Mouse (Mus musculus) intestine, postnatal 0 days (tissue): ENCODE results near the gene Pcgf2. TPM values are rescaled to one million over a fixed set of nuclear protein-coding genes. Genes with fewer than 3 reads are reported as not detected.

Experiments used
- ATAC-seq: fragments of 200-750 bp; cut with Nextera tagmentation; 2 replicates; pipeline ENCODE4 v1.8.0; 2017; ENCODE audit warnings: mild to moderate bottlenecking, moderate TSS enrichment, moderate library complexity
- H3K27ac ChIP-seq: fragments of 300-500 bp; sonication (generic); 2 replicates; pipeline ENCODE4 v1.5.1; 2014; ENCODE audit warnings: mild to moderate bottlenecking, low read depth, low read length, moderate library complexity
- H3K27me3 ChIP-seq: fragments of 300-500 bp; sonication (generic); replicated peaks from 2 replicates; pipeline ENCODE4 v1.6.1; 2014; ENCODE audit warnings: low read length, mixed read lengths; ENCODE audit not compliant: control insufficient read depth, insufficient read depth
- H3K36me3 ChIP-seq: fragments of 300-500 bp; sonication (generic); 2 replicates; pipeline ENCODE4 v1.6.1; 2014; ENCODE audit warnings: mild to moderate bottlenecking, moderate library complexity; ENCODE audit not compliant: control insufficient read depth, insufficient read depth
- H3K4me1 ChIP-seq: fragments of 300-500 bp; sonication (generic); replicated peaks from 2 replicates; pipeline ENCODE4 v1.6.1; 2014; ENCODE audit warnings: antibody characterized with exemption, low read length, mixed read lengths; ENCODE audit not compliant: control insufficient read depth, insufficient read depth
- H3K4me2 ChIP-seq: fragments of 300-500 bp; sonication (generic); replicated peaks from 2 replicates; pipeline ENCODE4 v1.6.1; 2014; ENCODE audit warnings: low read depth, mild to moderate bottlenecking, moderate library complexity
- H3K4me3 ChIP-seq: fragments of 300-500 bp; sonication (generic); 2 replicates; pipeline ENCODE4 v1.5.1; 2014; ENCODE audit warnings: low read depth, low read length
- H3K9ac ChIP-seq: fragments of 300-500 bp; sonication (generic); 2 replicates; pipeline ENCODE4 v1.6.1; 2014; ENCODE audit warnings: mild to moderate bottlenecking, low read depth, low read length
- H3K9me3 ChIP-seq: fragments of 300-500 bp; sonication (generic); 2 replicates; pipeline ENCODE4 v1.6.1; 2016; ENCODE audit warnings: mixed run types; ENCODE audit not compliant: control insufficient read depth
- CTCF ChIP-seq: sonication (generic); IDR thresholded peaks from 2 replicates; pipeline ENCODE4 v1.5.1; 2016; ENCODE audit warnings: low read depth, mild to moderate bottlenecking, control low read depth, antibody characterized with exemption, moderate library complexity
- WGBS: fragments of 180-500 bp; shearing (Covaris S2); extraction: QIAGEN DNeasy Blood & Tissue Kit; methylation state at CpG from one replicate; pipeline ENCODE4 v1.1.7; 2014; 5-methylcytosine and 5-hydroxymethylcytosine counted together
- polyA plus RNA-seq: library from polyadenylated mRNA; unstranded; fragments of >200 nt; fragmentation: Nextera tagmentation; extraction: Ambion mirVana; gene quantifications from 2 replicates; pipeline ENCODE4 v1.2.1, GENCODE M21; 2015

The Pcgf2 gene
- polyA plus RNA-seq, 1 experiment from 2014 or later, result 8.9 TPM

DNA sequence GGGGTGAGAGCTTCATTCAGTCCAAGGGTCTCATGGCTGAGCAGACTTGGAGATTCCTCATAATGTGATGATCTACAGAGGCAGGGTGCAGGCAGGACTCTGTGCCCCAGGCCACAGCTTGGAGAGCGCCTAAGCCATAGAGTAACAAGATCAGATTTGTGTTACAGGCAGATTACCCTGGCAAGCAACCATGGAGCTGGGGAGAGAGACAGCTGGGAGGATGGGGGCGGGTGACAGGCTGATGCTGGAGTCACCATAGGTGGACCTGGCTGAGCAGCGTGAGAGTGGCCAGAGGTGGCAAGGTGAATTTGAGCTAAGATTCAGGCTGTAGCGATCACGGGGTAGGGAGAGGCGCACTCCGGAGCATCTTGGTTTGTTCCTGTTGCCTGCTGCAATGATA is 32.1 kb downstream of the Pcgf2 start:
- no peak for TF ChIP-seq CTCF
- H3K27me3 ChIP-seq, result no peaks in the 10 kb centered on the region
- H3K36me3 ChIP-seq, result peaks cover 58% of the 10 kb centered on the region

DNA sequence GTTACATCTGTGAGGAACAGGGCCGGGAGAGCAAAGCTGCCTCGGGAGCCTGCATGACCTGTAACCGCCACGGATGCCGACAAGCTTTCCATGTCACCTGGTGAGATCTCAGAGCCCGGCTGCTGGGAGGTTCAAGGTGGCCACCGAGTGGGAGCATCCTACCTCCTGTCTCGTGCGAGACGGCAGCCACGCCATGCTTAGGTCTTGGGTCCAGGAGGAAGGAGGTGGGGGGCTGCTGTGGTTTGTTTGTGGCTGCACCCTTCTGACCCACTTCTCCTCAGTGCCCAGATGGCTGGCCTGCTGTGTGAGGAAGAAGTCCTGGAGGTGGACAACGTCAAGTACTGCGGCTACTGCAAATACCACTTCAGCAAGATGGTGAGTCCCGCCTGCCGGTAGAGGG is 33.5 kb downstream of the Pcgf2 start:
- peaks cover 49% of the 10 kb centered on the region for H3K36me3 ChIP-seq
- H3K9me3 ChIP-seq, result no peaks in the 10 kb centered on the region
- no peaks in the 10 kb centered on the region for H3K27me3 ChIP-seq
- ATAC-seq, result no peak
- TF ChIP-seq CTCF, result no peak
- WGBS, result 94% methylated on average over 15 of the region's 15 CpGs
- no peaks in the 10 kb centered on the region for H3K4me1 ChIP-seq
- H3K9ac ChIP-seq, result no peak overlapping the region
- no peak overlapping the region for H3K4me3 ChIP-seq
- H3K4me2 ChIP-seq, result no peak overlapping the region
- H3K27ac ChIP-seq, result no peak overlapping the region

More for the DNA sequence above, 32.1 kb downstream of the Pcgf2 start:
- Histone ChIP-seq H3K4me2 (no peak overlapping the region), H3K9ac (no peak overlapping the region), H3K9me3 (no peaks in the 10 kb centered on the region), H3K4me1 (no peaks in the 10 kb centered on the region), H3K4me3 (no peak overlapping the region), H3K27ac (no peak overlapping the region)
- no peak for ATAC-seq
- 94% methylated on average over 7 of the region's 7 CpGs for WGBS

DNA sequence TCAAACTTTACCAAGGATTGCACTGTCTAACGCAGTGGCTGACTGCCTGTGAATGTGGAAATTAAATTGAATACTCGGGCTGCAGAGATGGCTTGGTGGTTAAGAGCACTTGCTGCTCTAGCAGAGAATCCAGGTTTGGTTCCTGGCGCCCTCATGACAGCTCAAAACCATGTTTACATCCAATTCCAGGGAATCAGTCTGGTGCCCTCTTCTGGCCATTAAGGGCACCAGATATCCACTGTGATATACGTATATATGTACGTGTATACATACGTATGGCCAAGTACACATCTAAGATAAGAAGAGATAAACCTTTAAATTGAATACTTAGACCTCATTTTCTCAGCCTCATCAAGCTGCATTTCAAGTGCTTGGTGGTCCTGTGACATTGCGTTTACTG is 34.1 kb downstream of the Pcgf2 start:
- Histone ChIP-seq H3K9me3 (no peaks in the 10 kb centered on the region), H3K4me2 (no peak overlapping the region), H3K27ac (no peak overlapping the region), H3K4me1 (no peaks in the 10 kb centered on the region), H3K27me3 (no peaks in the 10 kb centered on the region), H3K36me3 (peaks cover 44% of the 10 kb centered on the region), H3K4me3 (no peak overlapping the region), H3K9ac (no peak overlapping the region)
- ATAC-seq, result no peak
- 88% methylated on average over 7 of the region's 7 CpGs for WGBS
- TF ChIP-seq CTCF, result peak; percentile 66

DNA sequence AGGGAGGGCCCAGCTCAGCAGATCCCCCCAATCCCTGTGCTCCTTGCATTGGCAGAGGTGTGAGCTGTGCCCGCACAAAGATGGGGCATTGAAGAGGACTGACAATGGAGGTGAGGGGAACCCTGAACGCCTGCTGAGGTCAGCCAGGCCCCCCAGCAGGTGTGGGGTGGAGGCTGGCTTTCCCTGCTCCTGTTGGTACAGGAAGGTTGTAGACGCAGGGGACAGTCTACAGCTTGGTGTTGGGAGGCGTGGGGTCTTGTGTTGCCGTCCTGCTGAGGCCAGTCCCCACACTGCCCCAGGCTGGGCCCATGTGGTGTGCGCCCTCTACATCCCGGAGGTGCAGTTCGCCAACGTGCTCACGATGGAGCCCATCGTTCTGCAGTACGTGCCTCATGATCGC is 34.9 kb downstream of the Pcgf2 start:
- no peak for TF ChIP-seq CTCF
- H3K9me3 ChIP-seq, result no peaks in the 10 kb centered on the region
- no peaks in the 10 kb centered on the region for H3K27me3 ChIP-seq
- H3K36me3 ChIP-seq, result peaks cover 36% of the 10 kb centered on the region
- H3K4me2 ChIP-seq, result no peak overlapping the region
- ATAC-seq, result no peak
- H3K9ac ChIP-seq, result no peak overlapping the region
- 0 out of 2 replicates have a peak overlapping the region, but pooled peaks have one; percentile 15 for H3K27ac ChIP-seq
- H3K4me3 ChIP-seq, result no peak overlapping the region
- H3K4me1 ChIP-seq, result peaks cover 4% of the 10 kb centered on the region
- WGBS, result 95% methylated on average over 13 of the region's 13 CpGs

DNA sequence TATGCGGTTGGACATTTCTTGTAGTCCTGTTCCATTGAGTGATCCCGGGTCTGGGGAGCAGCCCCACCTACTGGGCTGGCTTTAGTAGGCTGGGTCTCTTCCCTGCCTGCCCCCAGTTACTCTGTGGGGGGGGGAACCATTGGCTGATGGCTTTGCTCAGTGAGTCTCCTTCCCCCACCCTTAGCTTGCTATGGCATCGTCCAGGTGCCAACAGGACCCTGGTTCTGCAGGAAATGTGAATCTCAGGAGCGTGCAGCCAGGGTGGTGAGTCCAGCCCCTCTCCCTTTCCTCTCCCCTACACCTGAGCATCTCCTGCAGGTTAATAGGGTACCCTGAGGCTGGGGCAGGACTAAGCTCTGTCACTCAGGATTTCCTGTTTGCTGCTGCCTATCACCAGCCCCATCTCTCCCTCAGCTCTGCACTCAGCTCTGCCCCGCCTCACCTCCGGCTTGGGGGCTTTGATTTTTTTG is 35.5 kb downstream of the Pcgf2 start:
- Histone ChIP-seq H3K4me1 (peaks cover 4% of the 10 kb centered on the region), H3K9ac (0 out of 2 replicates have a peak overlapping the region, but pooled peaks have one; percentile 17), H3K27ac (no peak overlapping the region), H3K36me3 (peaks cover 30% of the 10 kb centered on the region), H3K9me3 (no peaks in the 10 kb centered on the region), H3K27me3 (no peaks in the 10 kb centered on the region), H3K4me3 (peak overlapping the region; percentile 92), H3K4me2 (peak overlapping the region; percentile 96)
- TF ChIP-seq CTCF, result peak; percentile 56
- 40% methylated on average over 6 of the region's 6 CpGs for WGBS
- no peak for ATAC-seq

DNA sequence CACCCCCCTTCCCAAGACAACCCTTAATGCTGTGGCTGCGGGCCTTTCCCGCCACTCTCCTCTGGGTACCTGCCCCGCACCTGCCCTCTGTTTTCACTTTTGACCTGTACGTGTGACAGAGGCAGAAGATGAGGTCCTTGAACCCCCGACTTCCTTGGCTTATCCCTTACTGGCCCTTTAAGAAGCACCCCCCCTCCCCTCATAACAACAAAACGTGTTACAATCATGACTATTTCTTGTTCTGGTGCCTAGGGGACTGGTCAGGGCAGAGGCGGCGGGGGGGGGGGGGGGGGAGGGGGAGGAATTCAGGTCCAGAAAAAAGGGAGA is 36.0 kb downstream of the Pcgf2 start:
- TF ChIP-seq CTCF, result no peak
- Histone ChIP-seq H3K4me3 (peak overlapping the region; percentile 92), H3K27me3 (no peaks in the 10 kb centered on the region), H3K4me2 (peak overlapping the region; percentile 96), H3K36me3 (peaks cover 29% of the 10 kb centered on the region), H3K9me3 (no peaks in the 10 kb centered on the region), H3K9ac (peak overlapping the region; percentile 78; the same call in 1 of the 2 replicates), H3K4me1 (peaks cover 4% of the 10 kb centered on the region), H3K27ac (no peak overlapping the region)
- ATAC-seq, result no peak
- WGBS, result 5% methylated on average over 6 of the region's 8 CpGs
